Mouse (Mus musculus) liver, embryonic 16.5 days (tissue): ENCODE data around the gene Ager. TPM values are rescaled to one million over a fixed set of nuclear protein-coding genes. Genes with fewer than 3 reads are reported as not detected.

ENCODE experiments used
- ATAC-seq: fragments of 200-750 bp; cut with Nextera tagmentation; 2 replicates; pipeline ENCODE4 v1.8.0; 2017; ENCODE audit warnings: low read depth, mild to moderate bottlenecking, moderate number of reproducible peaks, moderate library complexity
- H3K27ac ChIP-seq: fragments of 300-500 bp; sonication (generic); 2 replicates; pipeline ENCODE4 v1.5.1; 2014; ENCODE audit warnings: mild to moderate bottlenecking, low read length
- H3K27me3 ChIP-seq: fragments of 300-500 bp; sonication (generic); 2 replicates; pipeline ENCODE4 v1.6.1; 2014; ENCODE audit warnings: low read depth, low read length, mixed read lengths; ENCODE audit not compliant: control insufficient read depth, insufficient read depth
- H3K36me3 ChIP-seq: fragments of 300-500 bp; sonication (generic); 2 replicates; pipeline ENCODE4 v1.6.1; 2014; ENCODE audit warnings: mild to moderate bottlenecking; ENCODE audit not compliant: control insufficient read depth, insufficient read depth
- H3K4me1 ChIP-seq: fragments of 300-500 bp; sonication (generic); 2 replicates; pipeline ENCODE4 v1.6.1; 2014; ENCODE audit warnings: low read depth, low read length, mixed read lengths; ENCODE audit not compliant: control insufficient read depth
- H3K4me2 ChIP-seq: fragments of 300-500 bp; sonication (generic); 2 replicates; pipeline ENCODE4 v1.6.1; 2014; ENCODE audit warnings: low read depth, low read length, mixed read lengths
- H3K4me3 ChIP-seq: fragments of 300-500 bp; sonication (generic); 2 replicates; pipeline ENCODE4 v1.5.1; 2014; ENCODE audit warnings: low read depth, mild to moderate bottlenecking, low read length
- H3K9ac ChIP-seq: fragments of 300-500 bp; sonication (generic); 2 replicates; pipeline ENCODE4 v1.6.1; 2014; ENCODE audit warnings: low read depth, low read length
- H3K9me3 ChIP-seq: fragments of 300-500 bp; sonication (generic); replicated peaks from 2 replicates; pipeline ENCODE4 v1.6.1; 2016; ENCODE audit warnings: low read length; ENCODE audit not compliant: control insufficient read depth
- WGBS: fragments of 180-500 bp; shearing (Covaris S2); extraction: QIAGEN DNeasy Blood & Tissue Kit; methylation state at CpG from one replicate; pipeline ENCODE4 v1.1.7; 2014; ENCODE audit not compliant: insufficient replicate concordance; 5-methylcytosine and 5-hydroxymethylcytosine counted together
- polyA plus RNA-seq: library from polyadenylated mRNA; unstranded; fragments of >200 nt; fragmentation: Nextera tagmentation; extraction: Ambion mirVana; gene quantifications from 2 replicates; pipeline ENCODE4 v1.2.1, GENCODE M21; 2015

The Ager gene
- polyA plus RNA-seq, 1 experiment from 2014 or later = 0.57 TPM

DNA sequence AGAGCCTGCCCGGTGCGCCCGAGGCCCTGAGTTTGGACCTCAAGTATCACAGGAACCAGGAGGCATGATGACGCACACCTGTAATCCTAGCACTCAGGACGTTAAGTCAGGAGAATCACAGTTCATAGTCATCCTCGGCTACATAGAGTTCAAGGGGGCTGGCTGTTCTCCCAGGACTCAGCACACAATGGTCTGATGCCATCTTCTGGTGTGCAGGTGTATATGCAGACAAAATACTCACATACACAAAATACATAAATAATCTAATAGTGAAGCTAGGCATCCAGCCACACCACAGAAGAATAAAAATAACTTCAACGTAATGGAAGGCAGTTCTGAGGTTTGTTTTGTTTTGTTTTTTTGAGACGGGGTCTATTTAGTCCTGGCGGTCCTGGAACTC, 25.5 kb downstream of the Ager start:
- WGBS = 73% methylated on average over 9 of the region's 9 CpGs
- Histone ChIP-seq H3K36me3 (no peaks in the 10 kb centered on the region; the same call in 1 of the 2 replicates), H3K4me1 (peaks cover 22% of the 10 kb centered on the region), H3K27me3 (peaks cover 6% of the 10 kb centered on the region), H3K4me2 (no peak overlapping the region), H3K9me3 (no peaks in the 10 kb centered on the region), H3K4me3 (no peak overlapping the region), H3K27ac (no peak overlapping the region), H3K9ac (no peak overlapping the region)
- ATAC-seq = no peak

DNA sequence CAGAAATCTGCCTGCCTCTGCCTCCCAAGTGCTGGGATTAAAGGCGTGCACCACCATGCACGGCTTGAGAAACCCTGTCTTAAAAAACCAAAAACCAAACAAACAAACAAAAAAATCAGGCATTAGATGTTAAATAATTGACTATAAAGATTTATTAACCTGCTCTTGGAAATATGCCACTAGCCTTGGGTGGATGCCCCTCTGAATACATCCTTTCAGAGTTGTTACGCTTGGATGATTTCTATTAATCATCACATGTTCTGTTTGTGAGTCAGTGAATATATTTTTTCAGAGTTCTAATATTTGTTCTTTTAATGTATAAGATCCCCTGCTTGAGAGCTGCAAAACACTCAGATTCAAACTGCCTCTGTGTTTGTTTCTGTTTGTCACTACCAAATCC, 27.3 kb downstream of the Ager start:
- WGBS = 82% methylated on average over 3 of the region's 3 CpGs

DNA sequence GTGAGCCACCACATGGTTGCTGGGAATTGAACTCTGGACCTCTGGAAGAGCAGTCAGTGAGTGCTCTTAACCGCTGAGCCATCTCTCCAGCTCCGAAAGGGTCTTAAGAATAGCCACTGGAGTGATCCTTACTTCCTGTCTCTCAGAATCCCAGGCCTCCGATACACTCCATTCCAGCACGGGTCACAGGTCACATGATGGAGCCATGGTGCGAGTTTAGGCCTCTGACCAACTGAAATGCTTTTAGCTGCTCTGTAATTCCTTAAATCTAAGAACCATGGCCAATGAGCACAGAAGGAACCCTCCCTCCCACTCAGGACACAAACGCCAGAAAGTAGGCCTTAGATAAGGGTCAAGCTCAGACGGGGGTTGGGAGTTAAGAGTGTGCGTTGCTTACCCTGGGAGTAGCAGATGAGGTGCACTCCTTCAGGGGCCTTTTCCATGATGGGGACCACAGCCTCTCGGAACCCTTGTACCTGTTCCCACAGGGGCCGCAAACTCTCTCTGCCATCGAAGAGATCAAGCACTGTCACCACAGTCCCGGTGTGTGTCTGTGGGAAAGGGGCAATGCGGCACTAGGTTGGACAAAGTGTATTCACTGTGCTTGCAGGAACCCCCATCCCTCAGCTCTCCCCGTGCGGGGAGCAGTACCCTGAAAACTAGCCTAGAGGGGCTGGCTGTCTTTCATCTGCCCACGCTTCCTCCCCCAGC, 28.6 kb downstream of the Ager start:
- no peak for ATAC-seq
- Histone ChIP-seq H3K27me3 (peaks cover 36% of the 10 kb centered on the region), H3K4me3 (peak overlapping the region; percentile 72), H3K9ac (peak overlapping the region; percentile 65), H3K36me3 (no peaks in the 10 kb centered on the region; the same call in 1 of the 2 replicates), H3K9me3 (no peaks in the 10 kb centered on the region), H3K4me1 (peaks cover 33% of the 10 kb centered on the region), H3K4me2 (peak overlapping the region; percentile 74), H3K27ac (no peak overlapping the region)
- 45% methylated on average over 16 of the region's 16 CpGs for WGBS

More for the DNA sequence above, 27.3 kb downstream of the Ager start:
- no peak for ATAC-seq
- peaks cover 25% of the 10 kb centered on the region for H3K4me1 ChIP-seq
- no peak overlapping the region for H3K4me2 ChIP-seq
- no peak overlapping the region for H3K4me3 ChIP-seq
- no peaks in the 10 kb centered on the region for H3K9me3 ChIP-seq
- H3K27ac ChIP-seq = no peak overlapping the region
- no peak overlapping the region for H3K9ac ChIP-seq
- no peaks in the 10 kb centered on the region; the same call in 1 of the 2 replicates for H3K36me3 ChIP-seq
- H3K27me3 ChIP-seq = peaks cover 24% of the 10 kb centered on the region

DNA sequence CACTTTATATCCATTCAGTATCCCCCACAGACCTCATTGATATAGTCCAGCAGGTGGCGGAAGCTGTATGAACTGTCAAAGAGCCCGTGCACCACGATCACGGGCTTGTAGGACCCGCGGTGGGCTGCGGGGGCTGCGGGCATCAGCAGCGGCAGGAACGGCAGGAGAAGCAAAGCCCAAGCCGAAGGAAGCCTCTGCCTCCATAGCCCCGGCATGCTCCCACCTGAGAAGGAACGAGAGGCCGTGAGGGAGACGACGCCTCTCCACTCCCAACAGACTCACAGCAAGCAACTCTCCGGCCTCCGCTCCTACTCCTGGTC, 29.1 kb downstream of the Ager start:
- H3K9me3 ChIP-seq = no peaks in the 10 kb centered on the region
- WGBS = 2% methylated on average over 18 of the region's 18 CpGs
- peak; percentile 46; the same call in 1 of the 2 replicates for ATAC-seq

DNA sequence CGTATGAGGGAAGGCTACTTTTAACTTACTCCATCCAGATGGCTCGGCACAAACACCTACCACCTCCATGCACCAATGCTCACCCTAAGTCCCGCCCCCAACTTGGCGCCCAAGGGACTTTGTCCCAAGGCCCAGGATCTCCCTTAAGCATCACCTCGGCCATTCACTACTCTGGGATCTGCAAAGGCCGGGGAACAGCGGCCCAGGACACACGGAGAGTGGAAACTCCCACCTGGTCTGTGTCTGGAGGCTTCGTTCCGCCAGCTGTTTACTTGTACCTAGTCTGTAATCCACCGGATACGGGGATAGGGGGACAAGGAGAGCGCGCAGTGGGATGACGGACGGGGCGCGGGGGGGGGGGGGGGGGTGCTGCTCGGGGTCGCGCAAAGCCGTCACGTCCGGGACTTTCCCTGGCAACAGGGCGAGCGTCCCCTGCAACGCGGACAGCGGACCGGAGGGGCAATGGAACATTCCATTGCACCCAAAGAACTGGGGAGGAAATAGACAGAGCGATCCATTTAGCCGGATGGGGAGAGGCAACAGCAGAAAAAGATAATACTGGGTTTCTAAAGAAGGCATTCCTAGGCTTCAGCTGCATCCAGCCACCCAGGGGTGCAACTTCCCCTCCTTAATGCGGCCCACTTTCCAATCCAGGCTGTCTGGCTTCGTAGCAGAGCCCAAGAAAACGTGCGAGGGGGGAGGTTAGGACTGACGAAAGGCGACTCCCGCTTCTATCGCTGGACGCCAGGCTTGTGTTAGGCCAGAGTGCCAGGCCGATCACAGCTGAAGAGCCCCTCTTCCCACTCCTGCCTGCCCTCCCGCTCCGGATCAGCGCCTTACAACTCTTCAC, 29.7 kb downstream of the Ager start:
- Histone ChIP-seq H3K27me3 (peaks cover 47% of the 10 kb centered on the region), H3K4me3 (peak overlapping the region; percentile 72), H3K9ac (peak overlapping the region; percentile 65), H3K27ac (peak overlapping the region; percentile 71), H3K36me3 (no peaks in the 10 kb centered on the region; the same call in 1 of the 2 replicates), H3K9me3 (no peaks in the 10 kb centered on the region), H3K4me1 (peaks cover 33% of the 10 kb centered on the region), H3K4me2 (peak overlapping the region; percentile 74)
- WGBS = under 1% methylated on average over 44 of the region's 45 CpGs
- peak; percentile 79 for ATAC-seq

More for the DNA sequence above, 29.1 kb downstream of the Ager start:
- Histone ChIP-seq H3K9ac (peak overlapping the region; percentile 65), H3K27me3 (peaks cover 42% of the 10 kb centered on the region), H3K4me1 (peaks cover 35% of the 10 kb centered on the region), H3K4me2 (peak overlapping the region; percentile 74), H3K27ac (peak overlapping the region; percentile 70), H3K36me3 (no peaks in the 10 kb centered on the region; the same call in 1 of the 2 replicates), H3K4me3 (peak overlapping the region; percentile 72)

DNA sequence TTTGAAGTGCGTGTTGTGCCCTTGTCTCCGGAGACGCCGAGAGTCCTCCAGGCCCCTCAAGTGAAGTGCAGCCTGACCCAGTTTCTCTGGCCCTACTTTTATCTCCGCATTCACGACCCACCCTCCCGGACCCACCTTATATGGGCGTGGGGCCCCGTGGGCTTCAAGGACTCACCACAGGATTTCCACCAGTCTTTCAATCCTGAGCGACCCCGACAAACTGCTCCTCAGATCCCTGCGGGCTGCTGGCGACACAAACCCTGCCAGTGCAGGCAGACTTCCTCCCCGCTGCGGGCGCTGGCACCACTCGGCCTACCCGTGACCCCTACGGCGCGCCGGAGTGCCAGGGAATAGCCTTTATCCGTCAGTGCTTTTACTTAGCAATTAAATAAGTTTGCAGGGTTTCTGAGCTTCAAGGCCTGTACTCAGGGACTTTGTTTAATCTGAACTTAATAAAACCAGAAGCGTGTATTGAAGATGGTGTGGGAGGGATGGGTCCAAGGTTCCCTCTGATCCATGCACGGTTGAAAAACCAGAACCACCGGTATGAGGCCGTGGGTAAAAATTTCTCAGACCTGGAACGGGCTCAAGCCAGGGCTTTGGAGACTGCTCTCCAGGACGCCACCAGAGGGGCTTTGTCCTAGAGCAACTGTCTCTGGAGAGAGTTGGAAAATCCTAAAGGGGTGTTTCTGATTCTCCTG, 30.4 kb downstream of the Ager start, which contains the start of gene Ppt2:
Gene Ppt2 (minus strand): TSS at position 568 of the 701 bp plus-strand sequence.
- 8% methylated on average over 29 of the region's 29 CpGs for WGBS
- Histone ChIP-seq H3K27me3 (peaks cover 50% of the 10 kb centered on the region), H3K4me1 (peaks cover 31% of the 10 kb centered on the region), H3K4me3 (peak within 1 kb of the TSS; percentile 72), H3K27ac (peak within 1 kb of the TSS; percentile 71), H3K9me3 (no peaks in the 10 kb centered on the region), H3K9ac (peak within 1 kb of the TSS; percentile 65), H3K36me3 (no peaks in the 10 kb centered on the region), H3K4me2 (peak within 1 kb of the TSS; percentile 74)
- 0 out of 2 replicates have a peak, but pooled peaks have one; percentile 2 for ATAC-seq

DNA sequence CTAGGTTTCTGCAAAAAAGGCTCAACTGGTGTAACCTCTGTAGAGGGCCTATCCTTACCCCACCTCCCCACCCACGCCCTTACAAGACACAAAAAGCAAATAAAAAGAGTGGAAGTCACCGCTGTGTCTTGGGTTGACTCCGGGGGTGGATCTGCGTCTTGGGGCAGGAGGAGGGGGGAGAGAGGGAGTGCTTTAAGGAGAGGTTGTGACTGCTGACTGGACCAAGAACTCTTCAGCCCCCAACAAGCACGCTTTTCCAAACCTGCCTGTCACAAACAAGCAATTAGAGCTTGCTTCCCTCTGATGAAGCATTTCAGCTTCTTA, 30.9 kb downstream of the Ager start:
- Histone ChIP-seq H3K9ac (no peak overlapping the region), H3K4me1 (peaks cover 31% of the 10 kb centered on the region)

DNA sequence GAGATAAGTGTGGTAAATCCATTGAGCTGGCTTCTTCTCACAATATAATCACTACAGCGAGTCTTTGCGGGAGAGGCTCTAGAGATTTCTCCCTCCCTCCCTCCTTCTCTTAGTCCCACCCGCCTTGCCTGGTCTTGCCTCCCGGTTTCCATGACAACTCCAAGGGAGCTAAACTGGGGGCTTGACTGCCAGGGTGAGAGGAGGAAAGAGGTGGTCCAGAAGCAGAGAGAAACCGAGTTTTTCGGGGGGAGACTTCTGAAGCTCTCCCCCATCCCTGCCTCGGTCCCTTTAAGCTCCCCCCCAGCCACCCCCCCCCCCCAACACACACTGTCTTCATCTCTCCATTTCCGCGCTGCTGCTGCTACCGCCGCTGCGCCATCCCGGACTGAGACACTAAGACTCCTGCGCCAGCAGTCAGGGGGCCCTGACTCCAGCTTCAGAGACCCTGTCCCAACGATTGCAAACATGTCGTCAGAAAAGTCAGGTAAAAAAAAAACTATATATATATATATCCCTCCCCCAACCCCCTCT, 31.6 kb downstream of the Ager start, which contains the start of gene Prrt1:
Gene Prrt1 (plus strand): TSS at position 313 of the 531 bp plus-strand sequence.
- H3K9ac ChIP-seq = no peak within 1 kb of the TSS
- no peak for ATAC-seq
- H3K36me3 ChIP-seq = no peaks in the 10 kb centered on the region
- 8% methylated on average over 16 of the region's 16 CpGs for WGBS
- peaks cover 50% of the 10 kb centered on the region for H3K27me3 ChIP-seq
- H3K9me3 ChIP-seq = no peaks in the 10 kb centered on the region
- H3K4me1 ChIP-seq = peaks cover 31% of the 10 kb centered on the region
- peak within 1 kb of the TSS; percentile 74 for H3K4me2 ChIP-seq
- no peak within 1 kb of the TSS for H3K27ac ChIP-seq
- H3K4me3 ChIP-seq = peak within 1 kb of the TSS; percentile 72

More for the DNA sequence above, 30.9 kb downstream of the Ager start:
- Histone ChIP-seq H3K27ac (no peak overlapping the region), H3K4me2 (peak overlapping the region; percentile 74; the same call in 1 of the 2 replicates), H3K27me3 (peaks cover 50% of the 10 kb centered on the region), H3K36me3 (no peaks in the 10 kb centered on the region), H3K4me3 (no peak overlapping the region), H3K9me3 (no peaks in the 10 kb centered on the region)
- no peak for ATAC-seq
- 40% methylated on average over 5 of the region's 5 CpGs for WGBS
